Mouse (Mus musculus): ENCODE results near the gene Cxcl9.

DNA sequence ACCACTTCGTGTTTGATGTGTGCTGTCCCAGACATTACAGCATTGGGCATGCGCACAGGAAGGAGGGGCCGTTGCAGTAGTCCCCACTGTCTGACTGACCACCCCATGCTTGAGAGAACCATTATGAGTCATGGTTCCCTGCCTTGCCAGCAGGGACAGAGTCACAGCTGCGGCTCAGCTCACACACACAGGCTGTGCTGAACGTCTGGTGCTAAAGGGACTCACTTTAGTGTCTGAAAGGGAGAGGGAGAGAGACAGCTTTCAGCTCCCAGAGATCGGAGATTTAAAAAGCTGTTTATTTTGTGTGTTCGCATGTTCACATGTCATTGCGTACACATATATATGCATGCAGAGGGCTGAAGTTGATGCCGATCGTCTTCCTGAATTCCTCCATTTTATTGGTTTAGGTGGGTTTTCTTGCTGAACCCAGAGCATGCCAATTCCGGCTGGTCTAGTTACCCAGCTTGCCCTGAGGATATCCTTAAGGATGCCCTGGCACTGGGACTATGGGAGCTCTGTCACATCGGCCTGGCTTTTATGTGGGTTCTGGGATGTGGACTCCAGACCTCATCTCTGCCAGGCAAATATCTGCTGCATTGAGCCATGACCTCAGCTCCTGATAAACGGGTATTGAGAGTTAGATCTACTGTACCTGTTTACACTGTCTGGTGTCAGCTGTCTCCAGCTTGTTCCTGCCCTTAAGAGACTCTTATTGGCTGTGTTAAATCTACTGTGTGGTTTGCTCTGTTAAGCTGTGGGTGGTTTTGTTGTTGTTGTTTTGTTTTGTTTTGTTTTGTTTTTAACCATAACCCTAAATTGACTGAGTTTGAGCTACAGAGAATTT is 41.5 kb upstream of the Cxcl9 start:
- TF ChIP-seq CTCF (IDR thresholded peaks at IDR 0.05; ENCODE audit: low read depth, low read length) (no peak), TAL1 (conservative IDR thresholded peaks at IDR 0.05; ENCODE audit: low read depth, low read length) (no peak)
